Mouse (Mus musculus): ENCODE measurements around the gene Taar8c.
"Not testable (repeated sequence)": the region's sequence is repeated elsewhere in the genome, so short reads cannot be mapped to it uniquely, and the experiment has no call there.

DNA sequence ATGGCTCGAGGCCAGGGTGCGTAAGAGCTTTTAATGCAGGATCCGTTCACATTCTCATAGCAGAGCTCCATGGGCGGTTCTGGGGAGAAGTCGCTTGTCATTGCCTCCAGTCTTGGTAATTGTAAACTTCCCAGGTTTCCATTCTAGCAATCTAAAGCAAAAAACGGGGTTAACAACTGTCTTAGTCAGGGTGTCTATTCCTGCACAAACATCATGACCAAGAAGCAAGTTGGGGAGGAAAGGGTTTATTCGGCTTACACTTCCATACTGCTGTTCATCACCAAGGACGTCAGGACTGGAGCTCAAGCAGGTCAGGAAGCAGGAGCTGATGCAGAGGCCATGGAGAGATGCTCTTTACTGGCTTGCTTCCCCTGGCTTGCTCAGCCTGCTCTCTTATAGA, 7.7 kb upstream of the Taar8c start, which contains the start of gene Taar9:
- not testable (repeated sequence) for TF ChIP-seq POLR2A (IDR thresholded peaks at IDR 0.05; ENCODE audit: control insufficient read depth, extremely low read depth, insufficient read depth, low read length, poor library complexity); CTCF (IDR thresholded peaks at IDR 0.05; ENCODE audit: borderline replicate concordance, control insufficient read depth, extremely low read depth, insufficient read depth, low read length, poor library complexity)
